24 mouse cellular contexts compared by ENCODE assay signal in genomic region chr2:103639701-103640100, GRCm38 (mm10).
A peak's percentile ranks its signal among the peaks of the same experiment; 100 is the strongest.
DNase-seq lines count a peak whose midpoint lies in the region; ATAC-seq and TF ChIP-seq lines count a peak whose summit lies in the region.
"Had no signal": no experiment of that assay in that cellular context is flagged by ENCODE, and none has a peak within 500 bp of the region (broad histone marks: within the 10 kb centered on the region; RNA-seq: fewer than 3 reads in every experiment).

No protein-coding gene starts in this region.

- no peak for TF ChIP-seq CTCF in left cerebral cortex, adult 2 months (IDR thresholded peaks at IDR 0.05)

- H3K27ac ChIP-seq in heart, embryonic 11.5 days (ENCODE audit: low read depth, low read length): peak overlapping the region; percentile 18; the same call in 1 of the 2 replicates
- H3K27ac ChIP-seq in embryonic facial prominence, embryonic 12.5 days: peak overlapping the region; percentile 37
- H3K27ac ChIP-seq in left cerebral cortex, adult 2 months: no peak overlapping the region
- H3K27ac ChIP-seq: gastrocnemius, adult 2 months; hindbrain, embryonic 13.5 days; liver, embryonic 12.5 days had no signal

- peaks cover 44% of the 10 kb centered on the region for H3K4me1 ChIP-seq in heart, embryonic 11.5 days (ENCODE audit: control insufficient read depth, insufficient read depth, low read length)
- peaks cover 60% of the 10 kb centered on the region for H3K4me1 ChIP-seq in embryonic facial prominence, embryonic 12.5 days

- ATAC-seq in heart, embryonic 11.5 days (replicated peaks; ENCODE audit: insufficient number of reproducible peaks, low FRiP score, low TSS enrichment): no peak
- ATAC-seq in embryonic facial prominence, embryonic 12.5 days (ENCODE audit: insufficient number of reproducible peaks, insufficient read depth, low FRiP score, low TSS enrichment): no peak
- ATAC-seq: inflammation-experienced regulatory T-cells, adult 6 months; liver, embryonic 12.5 days had no signal

- no peak overlapping the region for H3K4me3 ChIP-seq in heart, embryonic 11.5 days (ENCODE audit: low read depth, low read length)
- no peak overlapping the region for H3K4me3 ChIP-seq in embryonic facial prominence, embryonic 12.5 days
- H3K4me3 ChIP-seq in left cerebral cortex, adult 2 months: no peak overlapping the region
- H3K4me3 ChIP-seq: gastrocnemius, adult 2 months; heart, embryonic 13.5 days; hindbrain, embryonic 13.5 days; layer of hippocampus, adult 2 months; limb, embryonic 13.5 days; liver, embryonic 12.5 days had no signal

- WGBS in heart, embryonic 11.5 days (ENCODE audit: insufficient replicate concordance): 23% methylated on average over 2 of the region's 2 CpGs
- WGBS in embryonic facial prominence, embryonic 12.5 days: 14% methylated on average over 2 of the region's 2 CpGs

- H3K36me3 ChIP-seq in heart, embryonic 11.5 days (ENCODE audit: control insufficient read depth, insufficient read depth, low read length): no peaks in the 10 kb centered on the region
- no peaks in the 10 kb centered on the region for H3K36me3 ChIP-seq in embryonic facial prominence, embryonic 12.5 days
- H3K36me3 ChIP-seq: heart, embryonic 13.5 days; hindbrain, embryonic 13.5 days; limb, embryonic 13.5 days; liver, embryonic 12.5 days had no signal

- H3K9ac ChIP-seq in heart, embryonic 11.5 days (ENCODE audit: low read depth, low read length): no peak overlapping the region
- no peak overlapping the region for H3K9ac ChIP-seq in embryonic facial prominence, embryonic 12.5 days
- H3K9ac ChIP-seq: heart, embryonic 13.5 days; hindbrain, embryonic 13.5 days; limb, embryonic 13.5 days; liver, embryonic 12.5 days; lung, embryonic 14.5 days had no signal

- H3K9me3 ChIP-seq in heart, embryonic 11.5 days (replicated peaks; ENCODE audit: control insufficient read depth, low read length): no peaks in the 10 kb centered on the region
- no peaks in the 10 kb centered on the region for H3K9me3 ChIP-seq in embryonic facial prominence, embryonic 12.5 days
- H3K9me3 ChIP-seq: heart, embryonic 13.5 days; hindbrain, embryonic 13.5 days; limb, embryonic 13.5 days; liver, embryonic 12.5 days had no signal

- no peak overlapping the region for H3K4me2 ChIP-seq in heart, embryonic 11.5 days
- H3K4me2 ChIP-seq in embryonic facial prominence, embryonic 12.5 days (replicated peaks): no peak overlapping the region
- H3K4me2 ChIP-seq: heart, embryonic 13.5 days; hindbrain, embryonic 13.5 days; limb, embryonic 13.5 days; liver, embryonic 12.5 days; lung, embryonic 14.5 days had no signal

- DNase-seq in heart, postnatal 25 days (ENCODE audit: low spot score): no peak
- DNase-seq in testis, postnatal 14 days (ENCODE audit: low spot score): peak; percentile 62
- DNase-seq in testis, postnatal 10 days (ENCODE audit: low spot score): no peak
- DNase-seq in embryo, embryonic 10.5 days (ENCODE audit: low spot score): no peak
- DNase-seq in left cerebral cortex, adult 2 months (ENCODE audit: extremely low spot score in 1 of 2, low spot score in 2 of 2): no peak
- DNase-seq: adrenal gland, postnatal 25 days; cerebellum, adult 9-11 months; gastrocnemius, adult 2 months; heart, postnatal 14 days; kidney, adult 2 months; kidney, postnatal 25 days; lung, embryonic 14.5 days; midbrain, embryonic 14.5 days; right cerebral cortex, postnatal 14 days; spleen, adult 18-20 months; thymus, postnatal 25 days had no signal

- intact Hi-C loops in heart, postnatal 25 days (cut with DNase I): loop anchor here (5.0 kb wide), 1 partner anchor 48 kb away; no protein-coding TSS in a partner anchor
- intact Hi-C loops in left cerebral cortex, adult 2 months (cut with DNase I): loop anchor here (5.0 kb wide), 1 partner anchor 72 kb away; the partner anchor contains the start of gene Abtb2

- H3K27me3 ChIP-seq in heart, embryonic 11.5 days (ENCODE audit: control insufficient read depth, insufficient read depth, low read length): no peaks in the 10 kb centered on the region
- no peaks in the 10 kb centered on the region for H3K27me3 ChIP-seq in embryonic facial prominence, embryonic 12.5 days
- H3K27me3 ChIP-seq: heart, embryonic 13.5 days; limb, embryonic 13.5 days had no signal
